24 mouse cellular contexts compared by ENCODE assay signal in the genomic region with DNA sequence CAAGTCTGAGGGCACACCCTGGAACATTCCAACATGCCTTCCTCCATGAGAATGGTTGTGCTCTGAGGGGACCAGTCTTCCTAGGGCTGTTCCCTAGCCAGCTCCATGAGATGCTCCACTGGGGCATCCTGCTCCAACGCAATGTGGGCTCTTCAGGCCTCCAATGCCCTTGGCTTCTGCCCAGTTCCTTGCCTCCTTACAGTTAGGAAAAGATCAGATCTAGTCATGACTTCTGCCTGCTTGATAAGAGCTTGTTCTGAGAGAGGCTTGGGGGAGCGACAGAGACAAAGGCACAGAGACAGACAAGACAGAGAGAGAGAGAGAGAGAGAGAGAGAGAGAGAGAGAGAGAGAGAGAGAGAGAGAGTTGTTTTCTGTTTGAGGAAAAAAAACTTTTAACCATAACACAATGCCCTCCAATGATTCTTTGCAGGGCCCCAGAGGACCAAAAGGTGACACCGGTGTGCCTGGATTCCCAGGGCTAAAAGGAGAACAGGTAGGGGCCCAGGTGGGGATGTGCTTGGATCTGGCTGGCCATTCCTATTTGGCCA.
"Had no signal": no experiment of that assay in that cellular context is flagged by ENCODE, and none has a peak within 500 bp of the region (broad histone marks: within the 10 kb centered on the region; RNA-seq: fewer than 3 reads in every experiment).

No protein-coding gene starts in this region.

- H3K9me3 ChIP-seq: heart, embryonic 10.5 days; heart, embryonic 12.5 days; hindbrain, embryonic 10.5 days; hindbrain, embryonic 12.5 days; intestine, embryonic 15.5 days; limb, embryonic 10.5 days; limb, embryonic 12.5 days; liver, embryonic 13.5 days had no signal

- ATAC-seq: hindbrain, embryonic 16.5 days; intestine, embryonic 15.5 days; intestine, postnatal 0 days had no signal

- H3K9ac ChIP-seq: heart, embryonic 12.5 days; hindbrain, embryonic 12.5 days; hindbrain, embryonic 14.5 days; intestine, embryonic 15.5 days; limb, embryonic 12.5 days; liver, embryonic 13.5 days had no signal

- DNase-seq: gastrocnemius, postnatal 25 days; heart, adult 18-20 months; heart, postnatal 10 days; heart, postnatal 4 days; kidney, adult 18-20 months; kidney, adult 8-10 months; kidney, postnatal 10 days; kidney, postnatal 25 days; kidney, postnatal 4 days; liver; liver, embryonic 13.5 days had no signal

- H3K27ac ChIP-seq: heart, embryonic 10.5 days; hindbrain, embryonic 10.5 days; hindbrain, embryonic 12.5 days; hindbrain, embryonic 14.5 days; intestine, embryonic 15.5 days; layer of hippocampus, adult 2 months; left cerebral cortex, adult 2 months; limb, embryonic 10.5 days; limb, embryonic 12.5 days; liver, embryonic 13.5 days had no signal

- H3K4me3 ChIP-seq: heart, embryonic 10.5 days; heart, embryonic 12.5 days; hindbrain, embryonic 10.5 days; hindbrain, embryonic 12.5 days; intestine, embryonic 15.5 days; layer of hippocampus, adult 2 months; left cerebral cortex, adult 2 months; limb, embryonic 10.5 days; limb, embryonic 12.5 days; liver, embryonic 13.5 days had no signal

- H3K27me3 ChIP-seq: hindbrain, embryonic 12.5 days; intestine, embryonic 15.5 days; limb, embryonic 12.5 days; liver, embryonic 13.5 days had no signal

- H3K36me3 ChIP-seq: heart, embryonic 10.5 days; heart, embryonic 12.5 days; hindbrain, embryonic 10.5 days; hindbrain, embryonic 12.5 days; intestine, embryonic 15.5 days; limb, embryonic 10.5 days; limb, embryonic 12.5 days; liver, embryonic 13.5 days had no signal

- H3K4me2 ChIP-seq: heart, embryonic 12.5 days; hindbrain, embryonic 12.5 days; hindbrain, embryonic 14.5 days; intestine, embryonic 15.5 days; limb, embryonic 12.5 days; liver, embryonic 11.5 days; liver, embryonic 13.5 days had no signal
